In the genomic region with DNA sequence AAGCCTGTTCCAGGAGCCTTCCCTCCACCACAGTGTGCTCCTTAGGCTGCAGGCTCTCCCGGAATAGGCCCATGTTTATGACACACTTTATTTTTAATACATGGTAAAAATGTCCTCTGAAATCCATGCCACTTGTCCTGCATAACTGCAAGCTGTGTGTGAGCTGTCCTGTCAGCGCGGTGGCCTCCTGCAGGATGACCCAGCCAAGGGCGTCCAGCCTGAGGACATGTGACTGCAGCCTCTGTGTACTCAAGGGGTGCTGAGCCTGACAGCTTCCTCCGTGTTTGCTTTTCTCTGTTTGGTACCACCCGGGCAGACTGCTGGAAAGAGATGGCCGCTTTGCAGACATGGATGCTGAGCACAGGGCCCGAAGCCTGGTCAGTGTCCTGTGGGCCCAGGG, we compare ENCODE assay signal across 26 mouse cellular contexts. TPM values are rescaled to one million over a fixed set of nuclear protein-coding genes. Genes with fewer than 3 reads are reported as not detected.
DNase-seq lines count a peak whose midpoint lies in the region; ATAC-seq lines count a peak whose summit lies in the region.
"Had no signal": no experiment of that assay in that cellular context is flagged by ENCODE, and none has a peak within 500 bp of the region (broad histone marks: within the 10 kb centered on the region; RNA-seq: fewer than 3 reads in every experiment).

No protein-coding gene starts in this region.

- peaks cover 14% of the 10 kb centered on the region for H3K4me1 ChIP-seq in heart, embryonic 16.5 days (ENCODE audit: control insufficient read depth, insufficient read depth, low read length)
- peaks cover 16% of the 10 kb centered on the region for H3K4me1 ChIP-seq in limb, embryonic 12.5 days (replicated peaks)
- no peaks in the 10 kb centered on the region for H3K4me1 ChIP-seq in hindbrain, embryonic 16.5 days (ENCODE audit: control insufficient read depth, insufficient read depth, low read depth, low read length)
- H3K4me1 ChIP-seq: embryonic facial prominence, embryonic 13.5 days; limb, embryonic 15.5 days; lung, embryonic 15.5 days had no signal

- peak overlapping the region; percentile 26 for H3K4me2 ChIP-seq in heart, embryonic 16.5 days (ENCODE audit: low read depth, low read length)
- no peak overlapping the region for H3K4me2 ChIP-seq in limb, embryonic 12.5 days
- no peak overlapping the region for H3K4me2 ChIP-seq in hindbrain, embryonic 16.5 days (ENCODE audit: low read length)
- H3K4me2 ChIP-seq: embryonic facial prominence, embryonic 13.5 days; hindbrain, embryonic 14.5 days; limb, embryonic 15.5 days; lung, embryonic 15.5 days had no signal

- peaks cover 2% of the 10 kb centered on the region; the same call in 1 of the 2 replicates for H3K27me3 ChIP-seq in heart, embryonic 16.5 days (ENCODE audit: control insufficient read depth, insufficient read depth, low read length)
- H3K27me3 ChIP-seq in limb, embryonic 12.5 days, result peaks cover 24% of the 10 kb centered on the region
- no peaks in the 10 kb centered on the region for H3K27me3 ChIP-seq in hindbrain, embryonic 16.5 days (replicated peaks; ENCODE audit: control insufficient read depth, insufficient read depth, low read length)
- H3K27me3 ChIP-seq: lung, embryonic 15.5 days had no signal

- peak; percentile 97 for ATAC-seq in heart, embryonic 16.5 days (replicated peaks; ENCODE audit: extremely low read depth, insufficient read depth, low FRiP score)
- no peak for ATAC-seq in limb, embryonic 12.5 days (ENCODE audit: insufficient number of reproducible peaks, insufficient read depth, low FRiP score, low TSS enrichment, low read depth)
- no peak for ATAC-seq in hindbrain, embryonic 16.5 days
- ATAC-seq: forebrain, embryonic 16.5 days had no signal

- H3K27ac ChIP-seq in heart, embryonic 16.5 days (ENCODE audit: low read length), result peak overlapping the region; percentile 89
- 0 out of 2 replicates have a peak overlapping the region, but pooled peaks have one; percentile 12 for H3K27ac ChIP-seq in limb, embryonic 12.5 days
- no peak overlapping the region for H3K27ac ChIP-seq in hindbrain, embryonic 16.5 days (ENCODE audit: low read depth, low read length)
- H3K27ac ChIP-seq: embryonic facial prominence, embryonic 13.5 days; hindbrain, embryonic 14.5 days; kidney, postnatal 0 days; limb, embryonic 15.5 days; lung, embryonic 15.5 days; macrophage; midbrain, embryonic 10.5 days had no signal

- H3K9ac ChIP-seq in heart, embryonic 16.5 days (ENCODE audit: low read length), result no peak overlapping the region
- H3K9ac ChIP-seq in limb, embryonic 12.5 days (replicated peaks), result no peak overlapping the region
- H3K9ac ChIP-seq in hindbrain, embryonic 16.5 days (ENCODE audit: low read depth, low read length), result no peak overlapping the region
- H3K9ac ChIP-seq: embryonic facial prominence, embryonic 13.5 days; hindbrain, embryonic 14.5 days; limb, embryonic 15.5 days; lung, embryonic 15.5 days had no signal

- no peaks in the 10 kb centered on the region for H3K36me3 ChIP-seq in heart, embryonic 16.5 days (ENCODE audit: control insufficient read depth, insufficient read depth)
- no peaks in the 10 kb centered on the region for H3K36me3 ChIP-seq in limb, embryonic 12.5 days
- no peaks in the 10 kb centered on the region for H3K36me3 ChIP-seq in hindbrain, embryonic 16.5 days (ENCODE audit: control insufficient read depth, insufficient read depth, low read length)
- H3K36me3 ChIP-seq: embryonic facial prominence, embryonic 13.5 days; limb, embryonic 15.5 days; lung, embryonic 15.5 days; midbrain, embryonic 10.5 days had no signal

- peak; percentile 55 to 61 for DNase-seq in heart, adult 18-20 months
- peak; percentile 28 to 51 for DNase-seq in heart, adult 9 months (ENCODE audit: low spot score in 2 of 2)
- DNase-seq in right cerebral cortex, adult 2 months (ENCODE audit: low spot score in 2 of 2), result no peak
- DNase-seq in right cerebral cortex, postnatal 4 days, result no peak
- DNase-seq: adrenal gland, postnatal 36 days; cerebellum, adult 11-12 months; cerebellum, postnatal 14 days; kidney, adult 18-20 months; thymus, postnatal 36 days had no signal

- 34% methylated on average over 8 of the region's 8 CpGs for WGBS in heart, embryonic 16.5 days
- 69% methylated on average over 8 of the region's 8 CpGs for WGBS in limb, embryonic 12.5 days
- WGBS in hindbrain, embryonic 16.5 days, result 73% methylated on average over 8 of the region's 8 CpGs

- H3K4me3 ChIP-seq in heart, embryonic 16.5 days (ENCODE audit: low read length), result no peak overlapping the region
- no peak overlapping the region for H3K4me3 ChIP-seq in limb, embryonic 12.5 days (replicated peaks)
- no peak overlapping the region for H3K4me3 ChIP-seq in hindbrain, embryonic 16.5 days (ENCODE audit: low read length)
- H3K4me3 ChIP-seq: embryonic facial prominence, embryonic 13.5 days; limb, embryonic 15.5 days; lung, embryonic 15.5 days; midbrain, embryonic 10.5 days had no signal

- H3K9me3 ChIP-seq in heart, embryonic 16.5 days (replicated peaks; ENCODE audit: control insufficient read depth, low read length), result no peaks in the 10 kb centered on the region
- no peaks in the 10 kb centered on the region for H3K9me3 ChIP-seq in limb, embryonic 12.5 days
- H3K9me3 ChIP-seq in hindbrain, embryonic 16.5 days (ENCODE audit: control insufficient read depth, low read length), result no peaks in the 10 kb centered on the region
- H3K9me3 ChIP-seq: embryonic facial prominence, embryonic 13.5 days; limb, embryonic 15.5 days; lung, embryonic 15.5 days; midbrain, embryonic 10.5 days had no signal

RNA-seq across cellular contexts. Expression of a gene that starts 17.4 kb away (rescaled TPM):
- not detected for total RNA-seq in heart, adult 18-20 months (2021)
- 0.16 and 0.35 TPM in 2 replicates for polyA plus RNA-seq in heart, embryonic 16.5 days (2015; fragmentation: Nextera tagmentation; extraction: Ambion mirVana)
- 0.83 and 1.5 TPM in 2 replicates for polyA plus RNA-seq in limb, embryonic 12.5 days (2016; fragmentation: Nextera tagmentation; extraction: Ambion mirVana)
- polyA plus RNA-seq in hindbrain, embryonic 16.5 days (2015; fragmentation: Nextera tagmentation; extraction: Ambion mirVana), result 0.25 and 0.35 TPM in 2 replicates
- total RNA-seq: adrenal gland, postnatal 36 days; gastrocnemius, adult 18-20 months; layer of hippocampus, adult 18-20 months; layer of hippocampus, postnatal 25 days; left cerebral cortex, postnatal 14 days had no signal
- polyA plus RNA-seq: C2C12; macrophage; small intestine, adult 2 months had no signal

Comparison
In these comparisons a context has a peak if more than half of its experiments do, and no peak if none do; other contexts are left out.
1. DNase-seq: peak in heart, adult 18-20 months (2 of 2) and heart, adult 9 months (2 of 2); none in right cerebral cortex, adult 2 months (0 of 2) and right cerebral cortex, postnatal 4 days (single experiment).